Mouse (Mus musculus) lung, adult 2 months (tissue): ENCODE measurements around the gene Smox.

Experiments used
- CTCF ChIP-seq: fragments of 200-500 bp; IDR thresholded peaks from 2 replicates; pipeline ENCODE4 v1.5.1; 2011; ENCODE audit warnings: mild to moderate bottlenecking, low read length, control low read depth; ENCODE audit not compliant: insufficient read depth
- POLR2A ChIP-seq: fragments of 200-500 bp; IDR thresholded peaks from 2 replicates; pipeline ENCODE4 v1.6.1; 2011; ENCODE audit warnings: low read depth, mild to moderate bottlenecking, control low read depth, low read length, borderline replicate concordance; ENCODE audit errors: extremely low read depth

- TF ChIP-seq CTCF (no peak), POLR2A (no peak)
Observed at GRCm38 (mm10) chr2:131510531-131510930, 19.2 kb downstream of the Smox start.
